Mouse (Mus musculus) R1 (cell line): Measurements from ENCODE around the gene Rabgap1.

Source experiments
- DNase-seq: peaks from one replicate; pipeline ENCODE4 v3.0.0-alpha.2; 2018; ENCODE audit warnings: low read depth, low spot score

The Rabgap1 gene

DNA sequence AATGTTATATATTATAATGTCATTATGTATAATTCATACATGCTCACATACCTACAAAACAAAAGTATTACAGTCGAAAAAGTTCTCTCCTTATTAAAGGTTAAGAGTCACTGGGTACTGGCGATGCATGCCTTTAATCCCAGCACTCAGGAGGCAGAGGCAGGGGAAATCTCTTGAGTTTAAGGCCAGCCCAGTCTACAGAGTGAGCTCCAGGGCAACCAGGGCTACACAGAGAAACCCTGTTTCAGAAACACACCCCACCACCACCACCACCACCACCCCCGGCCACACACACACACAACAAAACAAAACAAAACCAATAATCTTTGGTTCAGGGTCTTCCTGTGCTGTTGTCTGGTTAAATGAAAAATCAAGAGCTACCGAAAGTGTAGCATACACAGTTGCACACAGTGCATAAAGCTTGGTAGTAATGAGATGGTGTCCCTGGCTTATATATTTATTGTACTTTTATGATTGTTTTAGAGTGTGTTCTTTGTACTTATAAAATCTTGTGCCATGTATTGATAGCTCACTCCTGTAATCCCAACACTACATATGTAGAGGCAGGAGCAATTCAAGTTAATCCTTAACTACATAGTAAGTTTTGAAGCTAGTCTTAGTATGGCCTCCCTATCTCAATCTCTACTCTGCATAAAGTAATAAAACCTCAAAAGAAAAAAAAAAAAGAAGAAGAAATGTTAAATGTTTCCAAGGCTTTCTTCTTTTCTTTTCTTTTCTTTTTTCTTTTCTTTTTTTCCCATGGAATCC, 68.2 kb downstream of the Rabgap1 start:
- no peak for DNase-seq

DNA sequence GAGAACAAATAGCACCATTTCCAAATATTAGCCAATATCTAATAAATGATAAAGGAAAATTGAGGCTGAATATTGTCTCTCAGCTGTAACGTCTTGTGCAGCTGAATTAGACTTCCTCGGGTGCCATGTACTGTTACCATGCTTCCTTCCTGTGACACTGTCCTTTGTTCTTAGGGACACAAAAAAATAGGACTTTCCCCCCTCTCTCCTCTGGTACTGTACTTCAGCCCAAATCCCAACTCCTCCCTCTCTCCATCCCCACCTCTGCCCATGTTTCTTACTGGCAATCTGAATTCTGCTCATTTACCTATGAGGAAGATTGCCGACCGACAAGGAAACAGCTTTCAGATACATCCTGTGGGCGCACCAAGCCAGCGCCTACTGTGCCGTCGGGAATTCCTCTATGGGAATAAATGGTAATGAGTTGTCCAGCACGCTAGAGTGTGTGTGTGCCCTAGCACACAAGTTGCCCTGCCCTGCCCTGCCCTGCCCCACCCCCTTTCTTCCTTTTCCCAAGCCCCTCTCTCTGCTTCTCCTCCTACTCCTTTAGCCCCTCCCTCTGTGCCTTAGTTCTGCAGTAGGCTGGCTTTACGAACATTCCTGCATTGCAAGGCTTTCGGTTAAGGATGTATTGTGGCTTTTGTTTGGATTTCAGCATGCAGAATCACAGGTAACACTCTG, 73.1 kb downstream of the Rabgap1 start, which contains the start of gene Gpr21:
Gene Gpr21, plus strand, starts transcription at position 303 of the 681 bp plus-strand sequence.
- DNase-seq = peak; percentile 91

DNA sequence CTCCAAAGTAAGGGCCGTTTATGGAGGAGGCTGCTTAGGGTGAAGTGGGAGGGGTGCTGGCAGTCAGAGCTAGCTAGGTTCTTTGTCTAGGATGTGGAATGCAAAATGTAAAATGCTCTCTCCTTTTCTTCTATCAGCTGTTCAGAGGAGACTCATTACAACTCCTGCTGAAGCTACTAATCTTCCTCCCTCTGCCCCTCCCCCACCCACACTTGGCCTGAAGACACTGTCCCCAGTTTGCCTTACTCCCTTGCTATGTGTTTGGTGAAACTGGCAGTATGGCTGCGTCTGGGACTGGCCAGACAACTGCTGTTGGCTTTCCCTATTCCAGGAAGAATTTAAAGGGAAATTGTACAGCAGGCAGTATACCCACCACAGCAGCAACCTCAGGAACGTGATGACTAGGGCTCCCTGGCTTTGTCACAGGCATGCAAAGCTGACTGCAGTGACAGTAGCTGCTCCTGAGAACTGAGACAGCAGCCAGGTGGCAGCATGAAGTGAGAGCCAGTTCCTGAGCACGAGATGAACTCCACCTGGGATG, 73.9 kb downstream of the Rabgap1 start:
- peak; percentile 76 for DNase-seq

DNA sequence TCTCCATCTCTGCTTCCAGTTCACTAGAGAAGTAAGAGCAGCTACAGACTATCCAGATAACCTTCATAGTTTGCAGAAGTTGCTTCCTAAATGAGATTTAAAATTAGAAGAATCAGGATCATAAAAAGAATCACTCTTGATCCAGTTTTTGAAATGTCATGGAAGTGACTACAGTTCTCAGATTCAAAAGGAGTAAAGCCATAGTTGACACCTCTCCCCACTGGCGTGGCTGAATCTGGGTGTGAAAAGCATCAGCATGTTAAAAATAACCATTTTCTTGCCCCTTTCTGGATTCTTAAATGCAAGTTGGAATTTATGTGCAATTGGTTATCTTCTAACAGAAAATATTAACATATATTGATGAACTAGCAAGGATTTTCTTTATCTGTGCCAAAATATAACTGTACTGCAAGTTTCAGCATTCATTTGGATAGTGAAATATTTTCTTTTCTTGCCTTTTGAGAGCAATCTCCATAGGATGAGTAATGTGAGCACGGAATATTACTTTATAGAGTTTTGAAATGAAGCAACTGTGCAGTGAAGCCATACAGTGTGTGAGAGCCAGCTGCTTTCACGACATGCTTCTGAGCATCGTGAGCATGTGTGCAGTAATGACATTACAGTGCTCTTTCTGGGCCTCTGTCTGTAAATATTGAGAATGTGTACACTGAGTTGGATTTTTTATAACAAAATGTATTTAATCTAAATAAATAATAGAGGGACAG, 75.6 kb downstream of the Rabgap1 start:
- no peak for DNase-seq

DNA sequence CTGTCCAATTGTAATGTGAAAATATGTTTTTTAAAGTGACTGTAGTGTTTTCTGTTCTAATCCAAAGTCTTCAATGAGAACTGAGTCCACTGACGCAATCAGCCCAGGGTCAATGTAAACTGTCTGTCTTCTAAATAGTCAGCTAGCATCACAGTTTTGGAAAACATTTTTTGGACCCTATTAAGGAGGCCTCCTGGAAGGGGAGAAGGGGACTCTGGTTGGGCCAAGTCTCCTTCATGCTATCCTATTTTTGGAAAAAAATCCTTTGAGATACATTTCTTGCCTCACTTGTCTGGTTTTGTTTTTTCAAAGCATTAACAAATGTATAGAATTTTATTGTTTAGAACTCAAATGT, 76.2 kb downstream of the Rabgap1 start:
- DNase-seq = no peak

DNA sequence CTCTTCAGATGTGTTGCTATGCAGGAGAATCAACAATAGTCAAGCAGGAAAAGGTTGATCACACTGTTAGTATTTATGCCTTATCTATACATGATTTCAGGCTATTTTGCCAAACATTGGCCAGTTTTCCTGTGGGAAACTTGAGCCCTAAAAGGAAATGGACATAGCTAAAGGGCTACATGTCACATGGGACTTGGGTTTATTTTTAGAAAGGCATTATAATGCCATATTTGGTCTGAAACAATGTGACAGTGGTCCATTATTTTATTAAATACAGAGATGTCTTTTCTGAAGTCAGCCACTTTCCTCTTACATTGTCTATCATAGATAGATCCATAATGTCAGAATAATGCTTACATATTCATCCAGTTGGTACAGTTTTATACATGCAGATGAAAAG, 84.5 kb downstream of the Rabgap1 start:
- no peak for DNase-seq

DNA sequence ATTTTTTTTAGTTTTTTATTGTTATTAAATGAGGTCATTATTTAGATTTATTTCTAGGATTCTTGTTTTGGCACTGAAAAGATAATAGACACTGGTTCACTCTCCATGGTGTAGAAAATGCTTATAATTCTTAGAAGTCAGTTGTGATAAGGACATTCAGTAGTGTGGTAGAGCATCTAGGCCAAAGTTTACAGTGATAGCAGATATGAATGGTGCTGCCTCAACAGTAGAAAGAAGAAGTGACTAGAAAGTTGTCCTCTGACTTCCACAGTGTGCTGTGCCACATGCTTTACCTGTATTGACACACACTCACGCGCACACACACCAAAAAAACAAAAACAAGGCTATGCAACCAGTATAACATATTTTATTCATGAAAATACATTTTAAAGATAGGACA, 86.3 kb downstream of the Rabgap1 start:
- DNase-seq = no peak

DNA sequence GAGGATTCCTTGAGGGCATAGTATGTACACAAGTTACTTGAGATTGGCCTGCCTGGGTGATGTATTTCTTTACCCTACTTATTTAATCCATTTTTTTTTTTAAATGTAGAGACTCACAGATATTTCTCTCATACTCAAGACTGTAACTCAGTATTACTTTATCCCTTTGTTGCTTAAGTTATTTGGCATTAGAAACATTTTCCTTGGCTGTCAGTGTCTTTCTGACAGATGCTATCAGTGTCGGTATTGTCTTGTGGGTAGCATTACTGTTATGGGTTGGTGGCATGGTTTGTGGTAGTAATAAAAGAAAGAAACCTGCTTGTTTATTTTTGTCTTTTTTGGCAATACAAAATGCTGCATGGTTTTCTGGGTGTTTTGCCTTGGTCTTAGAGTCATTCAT, 87.7 kb downstream of the Rabgap1 start:
- no peak for DNase-seq

DNA sequence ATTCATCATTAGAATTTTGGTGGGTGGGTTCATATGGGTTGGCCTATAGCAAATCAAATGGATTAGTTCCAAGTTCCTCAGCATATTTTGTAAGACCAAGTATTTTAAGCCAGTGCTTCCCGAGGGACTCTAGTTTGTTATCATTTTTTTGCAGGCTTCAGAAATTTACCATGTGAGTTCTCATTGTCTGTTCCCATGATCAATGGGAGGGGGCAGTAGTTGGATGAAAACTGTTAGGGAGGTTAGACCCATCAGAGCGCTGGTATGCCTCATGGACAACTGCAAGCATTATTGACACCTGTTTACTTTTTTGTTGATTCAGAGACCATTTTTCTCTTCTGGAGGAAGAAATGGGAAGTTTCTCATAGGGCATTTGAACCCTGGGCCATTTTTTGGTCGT, 88.6 kb downstream of the Rabgap1 start:
- DNase-seq = no peak

DNA sequence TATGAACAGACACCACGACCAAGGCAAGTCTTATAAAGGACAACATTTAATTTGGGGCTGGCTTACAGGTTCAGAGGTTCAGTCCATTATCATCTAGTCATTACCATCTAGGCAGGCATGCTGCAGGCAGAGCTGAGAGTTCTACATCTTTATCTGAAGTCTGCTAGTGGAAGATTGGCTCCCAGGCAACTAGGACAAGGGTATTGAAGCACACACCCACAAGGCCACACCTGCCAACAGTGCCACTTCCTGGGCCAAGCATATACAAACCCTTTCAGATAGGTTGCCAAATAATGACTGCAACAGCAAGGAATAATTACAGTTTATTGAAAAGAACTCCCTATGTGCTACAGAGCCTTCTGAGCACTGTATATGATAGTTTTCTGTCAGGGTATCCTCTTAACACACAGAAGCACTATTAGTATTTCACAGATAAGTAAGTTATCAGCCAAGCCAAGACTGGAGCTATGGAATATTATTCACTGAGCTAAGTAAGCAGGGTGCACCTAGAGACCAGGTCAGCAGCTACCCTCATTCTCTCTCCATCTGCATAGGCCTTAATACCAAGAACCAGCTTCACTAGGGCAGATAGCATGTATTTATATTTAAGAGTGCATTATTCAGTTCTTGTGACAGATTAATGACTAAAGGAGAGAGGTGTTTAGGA, 106.4 kb downstream of the Rabgap1 start:
- no peak for DNase-seq

DNA sequence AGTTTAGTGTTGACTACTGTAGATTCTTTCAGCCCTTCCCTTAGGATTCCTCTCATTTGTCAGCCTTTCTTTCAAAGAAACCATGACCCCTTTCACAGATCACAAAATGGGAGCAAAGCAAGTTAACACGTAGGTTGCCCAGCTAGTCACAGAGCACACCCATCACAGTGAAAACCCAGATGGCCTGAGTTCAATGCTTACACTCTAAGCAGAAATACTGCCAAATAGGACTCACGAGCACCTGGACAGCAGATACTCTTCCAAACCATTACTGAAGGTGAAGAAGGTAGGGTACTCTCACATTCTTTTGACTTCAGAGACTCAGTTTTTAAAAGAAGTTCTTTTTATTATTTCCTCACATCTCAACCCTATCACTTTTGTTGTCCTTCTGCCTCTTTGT, 113.3 kb downstream of the Rabgap1 start:
- no peak for DNase-seq

DNA sequence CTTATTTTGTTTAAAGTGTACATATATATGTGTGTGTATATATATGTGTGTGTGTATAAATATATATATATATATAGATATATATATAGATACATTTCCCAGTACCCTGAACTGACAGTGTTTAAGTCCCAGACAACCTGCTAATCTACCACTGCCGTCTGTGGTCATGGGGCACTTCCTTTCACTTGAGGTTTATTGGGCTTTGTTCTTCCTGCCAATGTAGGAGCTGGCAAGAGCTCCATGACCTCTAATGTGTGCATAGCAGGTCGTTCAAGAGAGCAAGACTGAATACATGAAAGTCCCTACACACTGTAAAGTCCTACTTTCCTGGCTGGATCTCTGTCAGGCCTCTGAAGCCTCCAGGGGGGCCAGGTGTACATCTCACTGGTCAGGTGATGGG, 122.5 kb downstream of the Rabgap1 start:
- DNase-seq = no peak

DNA sequence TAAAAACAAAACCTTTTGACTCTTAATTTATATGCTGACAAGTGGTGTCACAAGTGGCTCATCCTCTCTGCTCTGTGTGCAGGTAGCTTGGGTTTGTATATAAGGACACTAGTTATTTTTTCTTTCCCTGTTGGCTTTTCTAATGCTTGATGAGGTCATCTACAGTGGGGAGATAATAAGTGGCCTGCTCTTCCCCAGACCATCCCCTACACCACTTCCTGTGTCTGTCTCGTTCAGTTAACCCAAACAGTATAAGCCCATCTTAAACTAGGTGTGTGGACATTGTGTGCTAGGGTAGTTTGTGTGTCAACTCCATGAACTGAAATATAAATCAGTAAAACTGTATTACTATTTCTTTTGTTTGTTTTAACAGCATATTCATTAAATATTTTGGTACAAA, 123.0 kb downstream of the Rabgap1 start:
- DNase-seq = no peak

DNA sequence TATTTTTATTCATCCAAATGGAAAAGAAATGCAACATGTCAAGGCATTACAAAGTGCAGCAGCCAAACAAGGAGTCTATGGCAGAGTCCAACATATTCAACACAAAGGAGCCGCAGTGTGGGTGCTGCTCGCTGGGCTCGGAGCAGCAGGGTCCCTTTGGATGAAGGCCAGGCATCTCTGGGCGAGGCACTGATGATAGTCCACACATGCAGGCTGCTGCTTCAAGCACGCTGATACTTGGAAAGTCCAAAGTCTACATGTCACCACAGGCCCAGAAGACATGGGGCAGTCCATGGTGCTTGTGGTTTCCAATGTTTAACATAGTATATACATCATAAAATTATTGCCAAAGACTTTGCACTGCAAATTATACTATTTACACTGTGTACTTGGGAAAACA, 126.8 kb downstream of the Rabgap1 start:
- DNase-seq = no peak

DNA sequence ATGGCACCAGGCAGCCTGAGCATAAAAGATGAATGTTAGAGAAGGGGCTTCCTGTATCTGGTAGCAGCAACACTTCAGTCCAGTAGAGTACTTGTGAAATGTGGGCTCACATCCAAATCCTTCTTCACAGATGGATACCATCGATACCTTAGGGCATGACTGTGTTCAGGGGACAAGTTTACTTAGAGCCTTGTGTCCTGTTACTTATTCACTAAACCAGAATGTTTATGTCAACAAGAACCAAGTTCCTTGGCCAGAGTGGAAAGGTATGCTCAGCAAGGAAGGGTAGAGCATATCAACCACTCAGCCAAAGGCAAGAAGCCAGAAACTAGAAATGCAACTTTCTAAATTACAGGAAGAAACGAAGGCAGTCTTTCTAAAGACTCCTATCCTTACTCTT, 127.6 kb downstream of the Rabgap1 start:
- DNase-seq = no peak

DNA sequence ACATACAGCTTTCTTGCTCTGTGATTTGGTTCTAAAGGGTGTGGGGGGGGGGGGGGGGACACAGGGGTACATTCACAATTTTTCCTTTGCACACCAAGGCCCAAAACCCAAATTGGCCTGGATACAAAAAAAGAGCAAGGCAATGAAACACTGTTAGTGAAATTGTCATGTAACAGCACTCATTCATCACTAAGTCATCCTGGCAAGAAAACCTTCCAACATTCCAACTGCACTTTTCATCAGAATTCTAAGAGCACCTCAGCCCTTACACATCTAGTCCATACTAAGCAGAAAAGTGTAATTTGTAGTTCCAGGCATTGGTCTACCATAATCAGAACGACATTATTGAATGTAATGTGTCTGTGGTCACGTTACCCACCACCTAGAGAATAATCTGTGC, 129.1 kb downstream of the Rabgap1 start:
- no peak for DNase-seq

DNA sequence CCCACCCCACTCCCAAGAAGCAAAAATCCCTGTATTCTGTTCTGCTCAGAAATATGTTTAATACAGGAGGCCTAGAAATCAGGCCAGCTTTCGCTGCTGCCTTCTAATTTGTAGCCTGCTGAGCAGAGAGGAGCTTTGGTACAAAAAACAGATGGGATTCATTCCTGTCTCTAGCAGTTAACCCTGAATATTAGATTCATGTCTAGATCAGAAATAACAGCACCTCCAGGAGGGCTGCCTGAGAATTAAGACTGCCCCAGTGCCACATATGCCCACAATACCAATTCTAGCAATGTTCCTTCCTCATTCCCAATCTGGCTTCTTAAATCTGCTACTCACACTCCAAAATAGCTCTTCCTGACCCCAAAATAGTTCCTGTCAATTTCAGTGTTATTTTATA, 133.6 kb downstream of the Rabgap1 start:
- DNase-seq = no peak

DNA sequence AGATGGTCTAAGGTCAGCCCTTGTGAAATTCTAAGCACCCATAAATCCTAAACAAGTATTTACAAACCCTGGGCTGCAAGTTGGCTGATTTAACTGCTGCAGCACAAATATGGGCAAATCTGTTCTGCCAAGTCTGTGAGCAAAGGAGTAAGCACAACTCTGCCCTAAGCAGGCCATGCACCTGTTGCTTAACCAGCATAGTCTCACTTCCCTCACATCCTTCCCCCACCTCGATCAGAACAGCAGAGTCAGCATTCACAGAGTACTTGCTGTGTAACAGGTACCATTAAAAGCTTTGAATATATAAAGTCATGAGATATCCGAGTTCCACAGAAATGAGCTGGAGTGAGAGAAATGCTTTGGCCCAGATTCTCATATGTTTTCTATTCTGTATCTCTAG, 135.1 kb downstream of the Rabgap1 start:
- DNase-seq = no peak

DNA sequence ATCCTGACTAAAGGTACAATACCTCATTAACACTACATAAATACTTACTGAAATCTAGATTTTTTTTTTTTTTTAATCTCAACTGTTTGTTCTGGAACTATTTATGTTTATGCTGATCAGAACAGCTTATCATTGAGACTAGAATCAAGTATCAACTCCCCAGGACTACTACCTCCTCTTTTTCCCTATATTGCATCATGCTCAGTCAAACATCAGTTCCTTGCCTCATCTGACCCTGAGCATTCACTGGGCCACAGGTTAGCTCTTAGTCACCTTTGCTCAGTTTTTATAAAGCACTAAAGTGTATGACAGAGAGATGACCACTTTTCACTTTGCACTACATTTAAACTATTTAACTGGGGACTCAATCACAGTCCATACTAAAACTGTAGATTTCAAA, 144.8 kb downstream of the Rabgap1 start:
- no peak for DNase-seq
